Mouse (Mus musculus) E14TG2a.4 (cell line): Measurements from ENCODE around the gene Dync1h1.

Experiments used
- H3K27me3 ChIP-seq: 2 replicates; pipeline ENCODE4 v1.6.1; 2014; ENCODE audit warnings: low read length, control low read depth; ENCODE audit not compliant: insufficient read depth
- H3K36me3 ChIP-seq: 2 replicates; pipeline ENCODE4 v1.6.1; 2014; ENCODE audit warnings: low read length, control low read depth; ENCODE audit not compliant: insufficient read depth
- H3K4me1 ChIP-seq: replicated peaks from 2 replicates; pipeline ENCODE4 v1.6.1; 2014; ENCODE audit warnings: low read depth, low read length, control low read depth
- H3K4me3 ChIP-seq: replicated peaks from 2 replicates; pipeline ENCODE4 v1.5.1; 2014; ENCODE audit warnings: mild to moderate bottlenecking, low read length
- H3K9me3 ChIP-seq: 2 replicates; pipeline ENCODE4 v1.6.1; 2014; ENCODE audit warnings: low read length, control low read depth
- CTCF ChIP-seq: conservative IDR thresholded peaks from 2 replicates; pipeline ENCODE4 v1.5.1; 2014; ENCODE audit warnings: low read length
- NANOG ChIP-seq: IDR thresholded peaks from 2 replicates; pipeline ENCODE4 v1.6.1; 2014; ENCODE audit warnings: borderline replicate concordance, low read length, mixed read lengths
- POU5F1 ChIP-seq: IDR thresholded peaks from 2 replicates; pipeline ENCODE4 v1.6.1; 2014; ENCODE audit warnings: low read length, borderline replicate concordance

Dync1h1 gene

GRCm38 (mm10) chr12:110601241-110602218, at the start of gene Dync1h1:
Dync1h1 (plus strand) TSS chr12:110601452.
- TF ChIP-seq CTCF: no peak
- TF ChIP-seq NANOG: no peak
- TF ChIP-seq POU5F1: no peak
- H3K27me3 ChIP-seq: peaks cover 8% of the 10 kb centered on the region; the same call in 1 of the 2 replicates
- H3K4me3 ChIP-seq: peak within 1 kb of the TSS; percentile 99
- H3K36me3 ChIP-seq: peaks cover 21% of the 10 kb centered on the region
- H3K9me3 ChIP-seq: no peaks in the 10 kb centered on the region
- peaks cover 49% of the 10 kb centered on the region for H3K4me1 ChIP-seq

- TF ChIP-seq CTCF (no peak), POU5F1 (no peak), NANOG (no peak)
- H3K27me3 ChIP-seq: no peaks in the 10 kb centered on the region
- peaks cover 96% of the 10 kb centered on the region for H3K36me3 ChIP-seq
- H3K4me1 ChIP-seq: peaks cover 65% of the 10 kb centered on the region
- H3K4me3 ChIP-seq: no peak overlapping the region
- no peaks in the 10 kb centered on the region for H3K9me3 ChIP-seq
Measured at GRCm38 (mm10) chr12:110552113-110552512, 49.1 kb upstream of the Dync1h1 start.

- Histone ChIP-seq H3K27me3 (no peaks in the 10 kb centered on the region), H3K9me3 (no peaks in the 10 kb centered on the region), H3K4me3 (no peak overlapping the region), H3K36me3 (peaks cover 96% of the 10 kb centered on the region), H3K4me1 (peaks cover 59% of the 10 kb centered on the region)
- no peak for TF ChIP-seq POU5F1
- no peak for TF ChIP-seq CTCF
- TF ChIP-seq NANOG: no peak
Measured at GRCm38 (mm10) chr12:110553362-110553761, 47.9 kb upstream of the Dync1h1 start.

- Histone ChIP-seq H3K27me3 (no peaks in the 10 kb centered on the region), H3K4me1 (peaks cover 45% of the 10 kb centered on the region), H3K36me3 (peaks cover 98% of the 10 kb centered on the region), H3K4me3 (0 out of 2 replicates have a peak overlapping the region, but pooled peaks have one; percentile 23), H3K9me3 (no peaks in the 10 kb centered on the region)
- no peak for TF ChIP-seq NANOG
- no peak for TF ChIP-seq CTCF
- no peak for TF ChIP-seq POU5F1
Measured at GRCm38 (mm10) chr12:110555536-110556240, 45.6 kb upstream of the Dync1h1 start.

GRCm38 (mm10) chr12:110556861-110557628, 44.2 kb upstream of the Dync1h1 start:
- Histone ChIP-seq H3K27me3 (no peaks in the 10 kb centered on the region), H3K9me3 (no peaks in the 10 kb centered on the region), H3K4me1 (peaks cover 41% of the 10 kb centered on the region), H3K36me3 (peaks cover 100% of the 10 kb centered on the region), H3K4me3 (no peak overlapping the region)
- TF ChIP-seq NANOG: no peak
- no peak for TF ChIP-seq POU5F1
- TF ChIP-seq CTCF: no peak

- Histone ChIP-seq H3K4me1 (peaks cover 44% of the 10 kb centered on the region), H3K9me3 (no peaks in the 10 kb centered on the region), H3K36me3 (peaks cover 100% of the 10 kb centered on the region), H3K27me3 (no peaks in the 10 kb centered on the region), H3K4me3 (no peak overlapping the region)
- TF ChIP-seq CTCF (no peak), NANOG (no peak), POU5F1 (no peak)
Measured at GRCm38 (mm10) chr12:110558175-110558574, 43.1 kb upstream of the Dync1h1 start.

GRCm38 (mm10) chr12:110563383-110563782, 37.9 kb upstream of the Dync1h1 start:
- peaks cover 13% of the 10 kb centered on the region for H3K4me1 ChIP-seq
- peaks cover 98% of the 10 kb centered on the region for H3K36me3 ChIP-seq
- H3K9me3 ChIP-seq: no peaks in the 10 kb centered on the region
- TF ChIP-seq POU5F1: no peak
- TF ChIP-seq CTCF: no peak
- no peak for TF ChIP-seq NANOG
- H3K27me3 ChIP-seq: no peaks in the 10 kb centered on the region
- no peak overlapping the region for H3K4me3 ChIP-seq

GRCm38 (mm10) chr12:110564848-110565247, 36.4 kb upstream of the Dync1h1 start:
- TF ChIP-seq NANOG (no peak), POU5F1 (no peak)
- peaks cover 11% of the 10 kb centered on the region for H3K4me1 ChIP-seq
- peaks cover 97% of the 10 kb centered on the region for H3K36me3 ChIP-seq
- no peaks in the 10 kb centered on the region for H3K27me3 ChIP-seq
- no peaks in the 10 kb centered on the region for H3K9me3 ChIP-seq
- H3K4me3 ChIP-seq: no peak overlapping the region
